Mouse (Mus musculus) intestine, embryonic 14.5 days (tissue): ENCODE measurements around the gene Gm10273. TPM values are rescaled to one million over a fixed set of nuclear protein-coding genes. Genes with fewer than 3 reads are reported as not detected.

Experiments used
- ATAC-seq: fragments of 200-750 bp; cut with Nextera tagmentation; replicated peaks from 2 replicates; pipeline ENCODE4 v1.8.0; 2017; ENCODE audit warnings: low read depth, moderate number of reproducible peaks, moderate TSS enrichment, moderate library complexity; ENCODE audit not compliant: low FRiP score, low TSS enrichment
- DNase-seq: peaks from one replicate; pipeline ENCODE4 v3.0.0-alpha.2; 2018; ENCODE audit warnings: low spot score
- H3K27ac ChIP-seq: fragments of 300-500 bp; sonication (generic); 2 replicates; pipeline ENCODE4 v1.5.1; 2014; ENCODE audit warnings: low read depth, mild to moderate bottlenecking, control low read depth
- H3K27me3 ChIP-seq: fragments of 300-500 bp; sonication (generic); replicated peaks from 2 replicates; pipeline ENCODE4 v1.6.1; 2014; ENCODE audit warnings: low read length, control low read depth; ENCODE audit not compliant: control insufficient read depth, insufficient read depth
- H3K36me3 ChIP-seq: fragments of 300-500 bp; sonication (generic); 2 replicates; pipeline ENCODE4 v1.6.1; 2014; ENCODE audit warnings: low read length, control low read depth; ENCODE audit not compliant: control insufficient read depth, insufficient read depth
- H3K4me1 ChIP-seq: fragments of 300-500 bp; sonication (generic); replicated peaks from 2 replicates; pipeline ENCODE4 v1.6.1; 2014; ENCODE audit warnings: low read length, control low read depth, mixed read lengths; ENCODE audit not compliant: control insufficient read depth, insufficient read depth
- H3K4me2 ChIP-seq: fragments of 300-500 bp; sonication (generic); 2 replicates; pipeline ENCODE4 v1.6.1; 2014; ENCODE audit warnings: low read length
- H3K4me3 ChIP-seq: fragments of 300-500 bp; sonication (generic); 2 replicates; pipeline ENCODE4 v1.5.1; 2014; ENCODE audit warnings: low read depth, low read length, control low read depth, mixed read lengths
- H3K9ac ChIP-seq: fragments of 300-500 bp; sonication (generic); 2 replicates; pipeline ENCODE4 v1.6.1; 2014; ENCODE audit warnings: mild to moderate bottlenecking, low read length
- H3K9me3 ChIP-seq: fragments of 300-500 bp; sonication (generic); 2 replicates; pipeline ENCODE4 v1.6.1; 2016; ENCODE audit warnings: low read length, control low read depth; ENCODE audit not compliant: control insufficient read depth
- WGBS: fragments of 180-500 bp; shearing (Covaris S2); extraction: QIAGEN DNeasy Blood & Tissue Kit; methylation state at CpG from one replicate; pipeline ENCODE4 v1.1.7; 2014; 5-methylcytosine and 5-hydroxymethylcytosine counted together
- polyA plus RNA-seq: library from polyadenylated mRNA; unstranded; fragments of >200 nt; fragmentation: Nextera tagmentation; extraction: Ambion mirVana; gene quantifications from 2 replicates; pipeline ENCODE4 v1.2.1, GENCODE M21; 2014

Gene Gm10273
- polyA plus RNA-seq, 1 experiment from 2014 or later: 10.5 TPM

DNA sequence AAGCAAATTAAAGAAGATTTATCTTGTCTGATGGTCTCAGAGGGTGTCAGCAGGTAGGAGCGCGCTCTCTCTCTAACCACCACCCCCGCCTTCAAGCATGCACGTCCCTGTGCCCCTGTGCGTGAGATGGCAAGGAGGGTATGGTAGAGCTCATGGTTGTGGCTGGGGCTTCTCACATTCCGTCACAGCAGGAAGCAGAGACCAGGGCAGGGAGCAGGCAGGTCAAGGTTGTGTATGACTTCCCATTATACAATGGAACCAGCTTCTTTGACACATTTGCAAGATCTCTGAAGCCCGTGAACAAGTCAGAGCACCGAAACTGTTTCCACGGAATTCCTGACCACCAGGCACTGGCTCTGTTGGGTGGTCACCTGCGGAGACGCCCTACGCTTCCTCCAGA is 14.8 kb downstream of the Gm10273 start:
- 51% methylated on average over 12 of the region's 12 CpGs for WGBS
- no peak for DNase-seq
- Histone ChIP-seq H3K4me1 (no peaks in the 10 kb centered on the region), H3K9me3 (peaks cover 2% of the 10 kb centered on the region; the same call in 1 of the 2 replicates), H3K9ac (no peak overlapping the region), H3K36me3 (no peaks in the 10 kb centered on the region), H3K27ac (no peak overlapping the region), H3K27me3 (no peaks in the 10 kb centered on the region), H3K4me3 (no peak overlapping the region), H3K4me2 (no peak overlapping the region)
- no peak for ATAC-seq

DNA sequence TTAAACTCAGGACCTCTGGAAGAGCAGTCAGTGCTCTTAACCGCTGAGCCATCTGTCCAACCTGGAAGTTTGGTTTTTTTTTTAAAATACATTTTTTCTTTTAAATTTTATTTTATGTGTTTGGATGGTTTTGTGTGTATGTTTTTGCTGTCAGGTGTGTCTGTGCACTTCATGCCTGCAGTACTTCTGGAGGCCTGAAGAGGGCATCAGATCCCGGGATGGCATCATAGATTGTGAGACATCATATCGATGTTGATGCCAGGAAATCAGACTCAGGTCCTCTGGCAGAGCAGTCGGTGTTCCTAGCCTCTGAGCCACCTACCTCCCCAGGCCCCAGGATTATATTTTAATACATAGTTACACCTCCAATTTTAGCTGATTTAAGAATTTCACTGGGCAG is 18.3 kb downstream of the Gm10273 start:
- no peak overlapping the region for H3K4me3 ChIP-seq
- H3K27me3 ChIP-seq: no peaks in the 10 kb centered on the region
- ATAC-seq (no peak), DNase-seq (no peak)
- no peaks in the 10 kb centered on the region for H3K36me3 ChIP-seq
- H3K27ac ChIP-seq: no peak overlapping the region
- no peaks in the 10 kb centered on the region for H3K4me1 ChIP-seq
- H3K9me3 ChIP-seq: peaks cover 2% of the 10 kb centered on the region; the same call in 1 of the 2 replicates
- no peak overlapping the region for H3K9ac ChIP-seq
- 91% methylated on average over 4 of the region's 4 CpGs for WGBS
- H3K4me2 ChIP-seq: no peak overlapping the region

DNA sequence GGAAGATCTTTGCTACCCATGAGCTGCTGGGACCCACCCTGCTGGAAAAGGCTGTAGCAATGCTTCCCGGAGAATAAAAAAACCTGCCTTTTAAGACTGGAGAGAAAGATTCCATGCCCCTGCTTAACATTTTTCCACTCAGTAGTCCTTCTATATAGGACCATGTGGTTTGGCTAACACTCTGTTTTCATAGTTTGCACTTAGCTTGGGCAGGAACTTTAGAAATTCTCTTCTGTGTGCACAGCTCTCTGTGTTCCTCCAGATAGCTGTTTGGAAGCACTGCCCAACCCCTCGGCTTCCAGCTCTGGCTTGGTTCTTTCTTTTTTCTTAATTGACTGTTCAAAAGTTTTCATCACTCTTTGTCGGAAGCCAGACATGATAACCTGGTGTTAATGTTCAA is 21.2 kb downstream of the Gm10273 start:
- WGBS: 81% methylated on average over 3 of the region's 3 CpGs
- ATAC-seq: no peak

DNA sequence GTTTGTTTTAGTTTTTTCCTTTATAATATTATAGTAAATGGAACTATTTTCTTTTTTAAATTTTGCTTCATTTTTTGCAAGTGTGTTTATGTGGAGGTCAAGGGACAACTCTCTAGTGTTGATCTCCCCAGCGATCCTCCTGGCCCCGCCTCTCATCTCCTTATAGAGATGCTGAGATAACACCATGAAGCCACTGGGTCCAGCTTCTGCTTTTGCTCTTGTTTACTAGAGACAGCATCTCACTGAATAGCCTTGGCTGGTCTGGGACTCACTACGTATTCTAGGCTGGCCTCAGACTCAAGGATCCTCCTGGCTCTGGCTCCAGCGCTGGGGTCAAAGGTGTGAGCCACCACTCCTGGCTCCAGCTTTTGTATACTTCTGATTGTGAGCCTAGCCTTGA is 24.1 kb downstream of the Gm10273 start:
- no peak for DNase-seq
- Histone ChIP-seq H3K4me1 (no peaks in the 10 kb centered on the region), H3K27ac (no peak overlapping the region), H3K4me3 (no peak overlapping the region), H3K36me3 (no peaks in the 10 kb centered on the region), H3K4me2 (no peak overlapping the region), H3K9me3 (no peaks in the 10 kb centered on the region), H3K9ac (no peak overlapping the region), H3K27me3 (no peaks in the 10 kb centered on the region)
- ATAC-seq: no peak
- 82% methylated on average over 4 of the region's 4 CpGs for WGBS

More for the DNA sequence above, 21.2 kb downstream of the Gm10273 start:
- no peak for DNase-seq
- H3K27ac ChIP-seq: no peak overlapping the region
- no peak overlapping the region for H3K4me2 ChIP-seq
- no peak overlapping the region for H3K9ac ChIP-seq
- H3K9me3 ChIP-seq: peaks cover 2% of the 10 kb centered on the region; the same call in 1 of the 2 replicates
- H3K27me3 ChIP-seq: no peaks in the 10 kb centered on the region
- H3K36me3 ChIP-seq: no peaks in the 10 kb centered on the region
- H3K4me1 ChIP-seq: no peaks in the 10 kb centered on the region
- no peak overlapping the region for H3K4me3 ChIP-seq

DNA sequence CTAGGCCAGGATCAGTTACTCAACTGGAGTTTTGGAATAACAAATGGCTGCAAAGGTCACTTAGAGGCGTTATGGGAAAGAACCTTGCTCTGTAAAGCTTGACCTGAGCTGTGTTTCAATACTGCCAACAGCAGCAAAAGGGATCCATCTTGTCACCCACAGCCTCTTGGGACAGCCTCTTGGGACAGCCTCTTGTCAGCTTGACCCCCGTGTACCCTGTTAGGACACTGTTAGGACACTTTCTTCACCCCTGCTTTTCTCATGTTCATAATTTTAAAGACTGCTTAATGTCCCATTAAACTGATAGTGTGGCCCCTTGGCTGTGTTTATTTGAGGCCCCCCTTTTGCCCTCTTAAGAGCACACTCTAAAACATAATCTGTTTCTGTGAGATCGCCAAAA is 29.0 kb downstream of the Gm10273 start:
- Histone ChIP-seq H3K27me3 (no peaks in the 10 kb centered on the region), H3K9me3 (no peaks in the 10 kb centered on the region), H3K4me2 (no peak overlapping the region), H3K4me1 (peaks cover 6% of the 10 kb centered on the region), H3K36me3 (no peaks in the 10 kb centered on the region), H3K4me3 (no peak overlapping the region), H3K27ac (no peak overlapping the region), H3K9ac (no peak overlapping the region)
- DNase-seq: no peak
- no peak for ATAC-seq
- WGBS: 48% methylated on average over 3 of the region's 3 CpGs

DNA sequence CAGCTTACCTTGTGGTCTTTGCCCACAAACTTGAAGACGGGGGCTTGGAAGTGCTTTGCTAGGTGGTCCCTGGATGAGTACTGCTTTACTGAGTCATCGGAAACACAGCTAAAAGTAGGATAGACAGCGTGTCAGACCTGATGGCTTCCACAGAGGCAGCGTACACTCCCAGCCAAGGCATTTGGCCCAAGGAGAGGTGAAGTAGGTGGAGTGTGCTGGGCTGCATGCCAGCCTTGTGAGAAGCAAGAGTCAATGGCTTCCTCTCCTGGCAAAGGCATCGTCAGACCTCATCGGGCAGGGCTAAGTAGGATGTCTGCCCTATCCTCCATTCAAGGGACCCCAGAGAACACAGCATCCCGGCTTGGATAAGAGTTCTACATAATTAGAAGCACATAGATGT is 29.9 kb downstream of the Gm10273 start:
- Histone ChIP-seq H3K9ac (no peak overlapping the region), H3K4me1 (peaks cover 12% of the 10 kb centered on the region), H3K27me3 (no peaks in the 10 kb centered on the region), H3K9me3 (no peaks in the 10 kb centered on the region), H3K36me3 (no peaks in the 10 kb centered on the region), H3K27ac (no peak overlapping the region), H3K4me3 (no peak overlapping the region), H3K4me2 (no peak overlapping the region)
- ATAC-seq: no peak
- WGBS: 81% methylated on average over 7 of the region's 7 CpGs
- no peak for DNase-seq

DNA sequence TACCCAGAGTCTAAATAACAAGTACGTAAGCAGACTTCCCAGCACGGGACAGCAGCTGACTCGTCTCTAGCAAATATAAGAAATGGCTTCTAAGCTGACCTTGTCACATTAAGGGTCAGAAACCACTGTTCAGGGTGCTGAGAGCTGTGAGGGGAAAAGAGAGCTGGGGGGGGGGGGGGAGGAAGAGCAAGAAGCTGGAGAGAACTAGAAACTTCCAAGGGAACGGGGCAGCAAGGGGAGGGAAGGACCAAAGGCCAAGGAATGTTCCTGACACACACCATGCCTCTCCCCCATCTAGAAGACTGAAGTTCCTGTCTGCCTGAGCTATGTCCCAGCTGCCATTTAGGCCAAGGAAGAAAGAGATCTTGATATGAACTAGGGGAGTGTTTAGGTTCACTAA is 30.9 kb downstream of the Gm10273 start:
- ATAC-seq: no peak
- no peaks in the 10 kb centered on the region for H3K36me3 ChIP-seq
- H3K4me2 ChIP-seq: no peak overlapping the region
- H3K4me3 ChIP-seq: no peak overlapping the region
- H3K9me3 ChIP-seq: no peaks in the 10 kb centered on the region
- peaks cover 12% of the 10 kb centered on the region for H3K4me1 ChIP-seq
- 51% methylated on average over 4 of the region's 4 CpGs for WGBS
- H3K27me3 ChIP-seq: no peaks in the 10 kb centered on the region
- no peak overlapping the region for H3K9ac ChIP-seq
- no peak overlapping the region for H3K27ac ChIP-seq
- no peak for DNase-seq

DNA sequence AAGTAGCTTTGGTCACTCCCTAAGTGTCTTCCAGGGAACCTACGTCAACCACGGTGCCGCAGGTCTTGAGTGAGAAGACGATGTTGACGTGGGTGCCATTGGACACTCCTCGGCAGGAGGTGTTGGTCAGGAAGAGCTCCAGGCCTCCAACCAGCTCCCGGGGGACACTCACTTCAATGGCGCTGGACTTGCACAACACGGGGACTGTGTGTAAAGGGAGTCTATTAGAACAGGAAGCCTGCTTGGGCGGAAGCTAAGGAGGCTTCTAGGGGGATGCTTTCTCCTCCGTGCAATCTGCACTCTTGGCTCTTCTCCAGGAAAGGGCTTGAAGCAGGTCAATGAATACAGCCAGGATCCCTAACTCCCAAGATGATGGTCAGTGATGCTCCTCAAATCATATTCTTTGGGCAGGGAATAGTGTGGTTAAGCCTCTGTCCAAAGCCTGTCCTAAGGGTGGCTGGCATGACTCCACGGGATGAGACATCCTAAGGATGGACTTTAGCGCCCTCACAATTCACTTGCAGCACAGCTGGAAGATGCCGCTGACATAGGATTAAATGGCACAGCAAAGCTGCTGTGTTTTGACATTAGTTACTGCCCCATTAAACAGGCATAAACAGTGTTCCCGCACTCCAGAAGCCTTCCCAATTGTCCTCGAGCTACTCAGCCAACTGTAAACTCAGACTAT is 34.2 kb downstream of the Gm10273 start:
- H3K27ac ChIP-seq: no peak overlapping the region
- no peak for ATAC-seq
- no peak overlapping the region for H3K9ac ChIP-seq
- peaks cover 12% of the 10 kb centered on the region for H3K4me1 ChIP-seq
- H3K4me2 ChIP-seq: no peak overlapping the region
- H3K9me3 ChIP-seq: no peaks in the 10 kb centered on the region
- no peaks in the 10 kb centered on the region for H3K36me3 ChIP-seq
- H3K27me3 ChIP-seq: no peaks in the 10 kb centered on the region
- 70% methylated on average over 16 of the region's 16 CpGs for WGBS
- no peak for DNase-seq
- no peak overlapping the region for H3K4me3 ChIP-seq

DNA sequence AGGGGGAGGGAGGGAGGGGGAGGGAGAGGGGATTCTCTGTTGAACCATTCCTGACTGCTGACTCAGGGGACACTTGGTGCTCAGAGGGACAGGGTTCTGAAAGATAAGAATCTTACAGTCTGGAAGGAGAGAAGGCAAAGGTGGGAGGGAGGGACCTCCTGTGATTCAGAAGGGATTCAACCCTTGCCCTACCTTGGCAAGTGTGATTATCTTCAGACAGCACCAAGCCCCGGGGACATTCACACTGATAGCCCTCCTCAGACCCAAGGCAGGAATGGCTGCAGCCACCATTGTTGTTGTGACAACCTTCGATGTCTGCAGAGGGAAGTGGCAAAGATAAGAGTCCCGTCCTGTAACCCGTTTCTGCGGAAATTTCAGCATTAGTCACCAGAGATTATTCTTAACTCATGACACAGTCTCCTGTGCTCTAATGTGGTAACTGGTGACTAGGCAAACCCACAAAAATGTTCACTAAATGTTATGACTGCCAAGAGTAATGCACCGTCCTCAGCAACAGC is 35.3 kb downstream of the Gm10273 start:
- H3K27ac ChIP-seq: no peak overlapping the region
- DNase-seq (no peak), ATAC-seq (no peak)
- peaks cover 12% of the 10 kb centered on the region for H3K4me1 ChIP-seq
- no peaks in the 10 kb centered on the region for H3K36me3 ChIP-seq
- 55% methylated on average over 6 of the region's 6 CpGs for WGBS
- no peak overlapping the region for H3K4me2 ChIP-seq
- no peaks in the 10 kb centered on the region for H3K27me3 ChIP-seq
- H3K9me3 ChIP-seq: no peaks in the 10 kb centered on the region
- H3K9ac ChIP-seq: no peak overlapping the region
- no peak overlapping the region for H3K4me3 ChIP-seq
